Mouse (Mus musculus) gastrocnemius, adult 8-10 months (tissue): ENCODE results near the gene Rabggta. TPM values are rescaled to one million over a fixed set of nuclear protein-coding genes. Genes with fewer than 3 reads are reported as not detected.

Experiments
- DNase-seq, 2 experiments: peaks; one replicate each; pipeline ENCODE4 v3.0.0; 2022; ENCODE audit warnings: low spot score in 2 of 2
- total RNA-seq, 4 experiments: library from RNA; stranded (reverse); gene quantifications; 2 replicates each; pipeline ENCODE4 v1.2.4; 2022

The Rabggta gene
- total RNA-seq, 4 experiments from 2014 or later = 9.4 to 13.2 (median 11.0) TPM

GRCm38 (mm10) chr14:55733889-55734288 is 11.8 kb upstream of the Rabggta start:
- no peak for DNase-seq

GRCm38 (mm10) chr14:55730531-55731032 is 8.5 kb upstream of the Rabggta start:
- DNase-seq = no peak

DNA sequence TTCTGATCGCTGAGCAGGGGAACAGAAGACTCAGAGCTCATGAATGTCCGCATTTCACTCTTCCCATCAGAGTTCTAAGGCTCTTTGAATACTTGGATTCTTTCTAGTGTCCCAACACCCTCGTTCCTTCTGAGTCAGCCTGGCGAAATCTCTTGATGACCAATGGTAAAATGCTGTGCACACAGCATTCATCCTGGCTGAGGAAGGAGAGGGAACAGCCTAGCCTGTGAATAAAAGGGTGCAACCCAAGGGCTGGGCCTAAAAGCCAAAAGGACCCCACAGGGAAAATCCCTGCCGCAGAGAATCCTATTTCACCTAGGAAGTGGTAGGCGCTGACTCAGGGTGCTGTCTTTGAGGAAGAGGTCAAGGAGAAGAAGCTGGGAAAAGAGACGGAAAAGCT is 8.1 kb upstream of the Rabggta start:
- DNase-seq = no peak

- DNase-seq = no peak
Observed at GRCm38 (mm10) chr14:55727889-55728685, 6.0 kb upstream of the Rabggta start.

GRCm38 (mm10) chr14:55726261-55726660 is 4.2 kb upstream of the Rabggta start:
- DNase-seq = no peak

DNA sequence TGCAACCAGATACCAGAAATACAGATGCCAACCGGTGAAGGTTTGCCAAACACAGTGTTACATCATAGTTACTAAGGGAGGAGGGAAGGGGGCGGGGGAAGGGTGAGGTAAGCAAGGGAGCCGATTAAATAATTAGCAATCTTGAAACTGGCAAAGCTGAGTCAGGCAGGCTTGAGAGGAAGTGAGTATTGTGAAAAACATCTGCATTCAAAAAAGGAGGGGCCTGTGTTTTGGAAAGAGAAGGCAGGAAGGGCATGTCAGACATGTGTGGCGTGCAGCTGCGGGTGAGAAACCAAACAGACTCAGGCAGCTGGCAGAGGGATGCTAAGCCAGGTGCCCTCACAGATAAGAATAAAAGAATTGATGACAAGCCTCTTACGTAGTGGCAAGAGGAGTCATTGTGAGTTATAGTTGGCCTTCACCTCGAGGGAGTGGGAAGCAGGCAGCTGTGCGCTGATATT is 2.4 kb upstream of the Rabggta start:
- DNase-seq = peak in 1 of 2 experiments; percentile 5

GRCm38 (mm10) chr14:55723433-55723832 is 1.4 kb upstream of the Rabggta start:
- no peak for DNase-seq

GRCm38 (mm10) chr14:55722438-55722945 is 429 bp upstream of the Rabggta start:
- no peak for DNase-seq

- no peak for DNase-seq
Observed at GRCm38 (mm10) chr14:55721076-55721475, 987 bp downstream of the Rabggta start.

DNA sequence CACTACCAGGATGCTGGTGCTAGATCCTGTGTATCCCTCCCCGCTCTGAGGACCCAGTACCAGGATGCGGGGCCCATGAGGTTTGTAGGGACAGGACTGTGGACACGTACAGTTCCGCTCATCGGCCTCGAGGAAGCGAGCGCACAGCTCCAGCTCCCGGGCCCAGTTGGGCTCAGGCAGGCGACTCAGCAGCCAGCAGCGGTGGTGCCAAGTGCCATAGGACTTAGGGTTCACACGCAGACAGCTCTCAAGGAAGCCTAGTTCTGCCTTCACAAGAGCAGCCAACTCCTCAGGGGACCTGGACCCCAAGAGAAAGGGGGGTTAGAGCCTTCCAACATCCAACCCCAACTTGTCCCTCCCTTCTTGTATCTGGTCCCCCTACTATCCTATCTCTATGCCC is 1.4 kb downstream of the Rabggta start:
- no peak for DNase-seq

- DNase-seq = no peak
Observed at GRCm38 (mm10) chr14:55719737-55720136, 2.3 kb downstream of the Rabggta start.

DNA sequence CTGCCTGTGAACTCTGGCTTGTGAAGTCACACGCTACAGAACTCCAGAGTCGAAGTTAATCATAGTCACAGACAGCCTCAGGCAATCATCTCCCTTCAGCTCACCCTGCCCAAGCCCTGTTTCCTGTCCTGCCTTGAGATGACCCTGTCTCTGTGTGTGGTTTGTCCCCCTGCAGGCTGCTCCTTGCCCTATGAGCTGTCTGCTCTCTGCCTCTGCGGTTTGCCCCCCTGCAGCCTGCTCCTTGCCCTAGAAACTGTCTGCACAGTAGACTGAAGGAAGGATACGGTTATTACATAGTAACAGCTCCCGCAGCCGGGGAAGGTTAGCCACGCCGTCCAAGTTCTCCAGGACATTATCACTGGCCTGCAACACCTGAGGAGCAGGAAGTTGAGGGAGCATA is 5.2 kb downstream of the Rabggta start:
- no peak for DNase-seq

DNA sequence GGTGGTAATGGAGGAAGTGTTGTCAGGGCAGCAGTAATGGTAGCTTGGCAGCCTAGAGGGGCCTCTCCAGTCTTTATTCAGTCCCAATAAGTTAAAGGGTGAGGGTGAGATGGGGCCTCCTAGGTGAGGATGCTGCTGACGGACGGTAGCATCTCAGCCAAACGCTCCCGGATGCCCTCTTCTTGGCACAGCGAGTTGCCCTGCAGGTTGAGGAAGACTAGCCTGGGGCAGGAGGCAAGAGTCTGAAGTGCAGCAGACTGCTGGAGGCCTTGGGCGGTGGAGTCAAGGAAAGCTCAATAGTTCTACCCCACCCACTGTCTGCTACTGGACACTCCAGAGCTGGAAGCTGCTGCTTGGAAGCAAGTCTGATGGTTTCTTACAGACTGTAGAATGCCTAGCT is 5.8 kb downstream of the Rabggta start:
- DNase-seq = no peak

GRCm38 (mm10) chr14:55714893-55715292 is 7.2 kb downstream of the Rabggta start:
- no peak for DNase-seq

GRCm38 (mm10) chr14:55713729-55714122 is 8.3 kb downstream of the Rabggta start, which contains the start of gene Tgm1:
Gene Tgm1 (minus strand): TSS chr14:55713926.
- no peak for DNase-seq

GRCm38 (mm10) chr14:55713007-55713728 is 8.9 kb downstream of the Rabggta start:
- no peak for DNase-seq

DNA sequence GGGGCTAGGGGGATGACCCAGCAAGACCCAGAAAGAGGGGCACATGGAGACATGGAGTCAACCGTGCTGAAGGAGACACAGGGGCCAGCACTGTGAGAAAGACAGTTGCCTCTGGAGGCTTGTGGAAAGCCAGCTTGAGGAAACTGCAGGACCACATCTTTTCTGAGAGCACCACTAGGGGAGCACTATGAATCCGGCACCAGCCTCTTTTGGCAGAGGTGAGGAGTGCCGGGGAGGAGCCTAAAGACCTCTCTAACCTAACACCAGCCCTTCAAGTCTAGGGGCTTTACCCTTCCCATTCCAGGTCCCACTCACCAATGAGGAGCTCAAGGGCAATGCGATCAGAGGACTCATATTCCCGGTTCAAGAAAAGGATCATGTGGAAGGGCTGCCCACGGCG is 10.3 kb downstream of the Rabggta start:
- DNase-seq = no peak

DNA sequence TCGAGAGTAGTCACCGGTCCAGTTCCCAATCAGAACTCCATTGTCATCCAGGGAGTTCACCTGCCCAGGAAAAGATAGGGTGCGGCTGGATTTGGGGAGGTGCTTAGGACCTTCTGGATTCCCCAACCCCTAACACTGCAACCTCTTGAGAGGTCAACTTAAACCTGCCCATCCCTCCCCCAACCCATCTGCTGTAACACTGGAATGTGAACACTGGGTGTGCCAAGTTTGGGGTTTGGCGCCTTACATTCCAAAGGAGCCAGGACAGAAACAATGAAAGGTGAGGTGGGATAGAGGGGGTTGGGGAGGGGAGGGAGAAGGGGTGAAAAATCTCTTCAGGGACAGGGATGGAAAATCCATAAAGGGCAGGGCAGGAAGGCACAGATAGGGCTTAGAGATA is 12.6 kb downstream of the Rabggta start:
- DNase-seq = no peak

GRCm38 (mm10) chr14:55707397-55707796 is 14.7 kb downstream of the Rabggta start:
- DNase-seq = no peak

GRCm38 (mm10) chr14:55706051-55706600 is 15.9 kb downstream of the Rabggta start:
- no peak for DNase-seq

DNA sequence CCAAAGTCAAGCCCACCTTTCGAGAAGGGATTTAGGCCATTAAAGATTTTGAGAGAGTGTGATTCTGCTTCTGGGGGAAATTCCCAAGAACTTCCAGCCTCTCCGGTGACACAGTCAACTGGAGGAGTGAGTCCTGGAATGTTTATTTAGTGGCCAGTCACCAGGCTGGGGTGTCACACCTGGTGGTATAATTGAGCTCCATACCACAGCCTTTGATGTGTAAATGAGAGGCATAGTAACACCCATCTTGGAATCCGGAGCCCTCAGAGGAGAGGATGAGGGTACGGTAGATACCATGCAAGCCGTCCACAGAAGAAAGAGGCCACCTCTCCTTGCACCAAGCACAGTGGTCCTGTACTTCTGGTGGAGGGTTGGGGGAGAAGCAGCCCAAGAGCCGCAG is 19.3 kb downstream of the Rabggta start:
- DNase-seq = no peak

DNA sequence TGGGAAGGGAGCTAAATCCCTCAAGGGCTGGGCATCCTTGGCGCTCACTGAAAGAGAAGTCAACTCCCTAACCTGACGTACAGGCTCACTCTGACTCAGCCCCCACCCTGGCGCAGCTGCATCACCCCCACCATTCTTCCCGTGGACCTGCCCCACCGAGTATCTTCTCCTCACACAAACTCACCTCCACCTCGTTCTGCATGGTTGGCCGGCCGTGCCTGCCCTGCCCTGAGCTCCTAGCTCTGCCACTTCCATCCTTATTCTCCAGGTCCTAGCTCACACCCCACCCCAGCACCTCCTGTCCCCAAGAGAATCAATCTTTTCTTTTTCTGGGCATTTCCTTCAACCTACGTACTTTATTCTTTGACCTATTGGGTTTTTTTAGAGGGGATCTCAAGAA is 20.9 kb downstream of the Rabggta start:
- no peak for DNase-seq
